Mouse (Mus musculus) heart, adult 2 months (tissue): ENCODE results near the gene Cldn5. TPM values are rescaled to one million over a fixed set of nuclear protein-coding genes. Genes with fewer than 3 reads are reported as not detected.

Source experiments
- DNase-seq, 2 experiments: peaks; one replicate each; pipeline ENCODE4 v3.0.0; 2021
- H3K27ac ChIP-seq: fragments of 200-600 bp; 2 replicates; pipeline ENCODE4 v1.8.1; 2022
- H3K27me3 ChIP-seq: fragments of 200-500 bp; 2 replicates; pipeline ENCODE4 v1.6.1; 2012; ENCODE audit warnings: mild to moderate bottlenecking, low read length, inconsistent platforms, mixed read lengths; ENCODE audit not compliant: control insufficient read depth, insufficient read depth
- H3K36me3 ChIP-seq: fragments of 200-500 bp; 2 replicates; pipeline ENCODE4 v1.6.1; 2012; ENCODE audit warnings: low read length, inconsistent platforms; ENCODE audit not compliant: control insufficient read depth, insufficient read depth
- H3K4me1 ChIP-seq: fragments of 200-500 bp; 2 replicates; pipeline ENCODE4 v1.6.1; 2011; ENCODE audit warnings: low read length; ENCODE audit not compliant: control insufficient read depth, insufficient read depth
- H3K4me3 ChIP-seq: fragments of 200-600 bp; 2 replicates; pipeline ENCODE4 v1.8.1; 2022
- H3K79me2 ChIP-seq: fragments of 200-500 bp; replicated peaks from 2 replicates; pipeline ENCODE4 v1.6.1; 2012; ENCODE audit warnings: mild to moderate bottlenecking, inconsistent platforms, low read length, moderate library complexity, mixed read lengths; ENCODE audit not compliant: control insufficient read depth, insufficient read depth
- H3K9ac ChIP-seq: fragments of 200-500 bp; 2 replicates; pipeline ENCODE4 v1.6.1; 2012; ENCODE audit warnings: low read depth, mild to moderate bottlenecking, control low read depth, inconsistent platforms, low read length, mixed read lengths
- CTCF ChIP-seq: fragments of 200-600 bp; IDR thresholded peaks from 2 replicates; pipeline ENCODE4 v1.8.1; 2022; ENCODE audit warnings: antibody characterized with exemption, mild to moderate bottlenecking, moderate library complexity
- EP300 ChIP-seq: fragments of 200-500 bp; IDR thresholded peaks from 2 replicates; pipeline ENCODE4 v1.6.1; 2011; ENCODE audit warnings: low read depth, low read length, control low read depth; ENCODE audit not compliant: insufficient read depth
- POLR2A ChIP-seq: fragments of 200-500 bp; IDR thresholded peaks from 2 replicates; pipeline ENCODE4 v1.6.1; 2011; ENCODE audit warnings: mild to moderate bottlenecking, low read depth, low read length, control low read depth; ENCODE audit not compliant: insufficient read depth
- WGBS: fragments of 180-500 bp; shearing (Covaris S2); methylation state at CpG from one replicate; pipeline ENCODE4 v1.1.7; 2018; 5-methylcytosine and 5-hydroxymethylcytosine counted together
- intact Hi-C: fragments of 180-260 bp; cut with DNase I; formaldehyde crosslinking; loops from one replicate; pipeline ENCODE4 v1.15.1; 2025
- polyA plus RNA-seq: library from polyadenylated mRNA; depleted of rRNA; stranded (reverse); fragments of >200 nt; gene quantifications from 2 replicates; pipeline ENCODE4 v1.2.3, GENCODE M21; 2012; rRNA removed
- total RNA-seq, 2 experiments: library from RNA; stranded (reverse); gene quantifications; 2 replicates each; pipeline ENCODE4 v1.2.3; 2021

Gene Cldn5
- total and polyA plus RNA-seq, 3 experiments = 14.7 to 27.6 (median 19.5) TPM

GRCm38 (mm10) chr16:18822925-18823324 is 46.3 kb downstream of the Cldn5 start:
- 77% methylated on average over 4 of the region's 4 CpGs for WGBS
- H3K27ac ChIP-seq = no peak overlapping the region
- H3K27me3 ChIP-seq = no peaks in the 10 kb centered on the region
- no peak overlapping the region for H3K9ac ChIP-seq
- DNase-seq = no peak
- no peak overlapping the region for H3K4me3 ChIP-seq
- intact Hi-C loops = no loop called here
- no peaks in the 10 kb centered on the region for H3K79me2 ChIP-seq
- TF ChIP-seq POLR2A (no peak), EP300 (no peak), CTCF (no peak)
- H3K36me3 ChIP-seq = peaks cover 4% of the 10 kb centered on the region
- H3K4me1 ChIP-seq = no peaks in the 10 kb centered on the region

Other genes starting within 250 kb of the Cldn5 start
- gene Tbx1, start 186.2 kb upstream of the Cldn5 start, total RNA-seq = 1 to 10 TPM in 1 of 2 experiments, under 1 TPM in 1; 0.68 to 1.1 TPM
- 0.91 and 1.3 TPM in 2 replicates for gene Tbx1, start 186.2 kb upstream of the Cldn5 start, polyA plus RNA-seq
- 1 to 10 TPM in 1 of 2 experiments, under 1 TPM in 1; 0.86 to 3.5 TPM for gene Gp1bb, start 154.4 kb upstream of the Cldn5 start, total RNA-seq
- 1.3 and 5.6 TPM in 2 replicates for gene Gp1bb, start 154.4 kb upstream of the Cldn5 start, polyA plus RNA-seq
- 1 to 10 TPM; 1.1 TPM for gene Gm49601, start 150.4 kb upstream of the Cldn5 start, total RNA-seq
- gene Gm49601, start 150.4 kb upstream of the Cldn5 start, polyA plus RNA-seq = 3.1 and 4.9 TPM in 2 replicates
- gene Sept5, start 146.9 kb upstream of the Cldn5 start, total RNA-seq = 1 to 10 TPM; 3.2 to 5.6 TPM
- 7.1 and 7.3 TPM in 2 replicates for gene Sept5, start 146.9 kb upstream of the Cldn5 start, polyA plus RNA-seq
- gene Ufd1, start 34.9 kb downstream of the Cldn5 start, total RNA-seq = 10 to 100 TPM; 45.4 to 48.5 TPM
- 30.3 and 42.6 TPM in 2 replicates for gene Ufd1, start 34.9 kb downstream of the Cldn5 start, polyA plus RNA-seq
- 1 to 10 TPM; 2.5 to 3.4 TPM for gene Cdc45, start 35.1 kb downstream of the Cldn5 start, total RNA-seq
- gene Cdc45, start 35.1 kb downstream of the Cldn5 start, polyA plus RNA-seq = 3.9 and 5.2 TPM in 2 replicates
- gene 2510002D24Rik, start 59.7 kb downstream of the Cldn5 start, total RNA-seq = 10 to 100 TPM; 23.3 to 25.5 TPM
- gene 2510002D24Rik, start 59.7 kb downstream of the Cldn5 start, polyA plus RNA-seq = 46.9 and 68.1 TPM in 2 replicates
- gene Gm28539, start 59.7 kb downstream of the Cldn5 start, total RNA-seq = 1 to 10 TPM in 1 of 2 experiments, not detected in 1; 1.3 TPM
- not detected in 2 replicates for gene Gm28539, start 59.7 kb downstream of the Cldn5 start, polyA plus RNA-seq
- 10 to 100 TPM; 48.3 to 57.2 TPM for gene Mrpl40, start 100.0 kb downstream of the Cldn5 start, total RNA-seq
- gene Mrpl40, start 100.0 kb downstream of the Cldn5 start, polyA plus RNA-seq = 13.2 and 19.1 TPM in 2 replicates
- 10 to 100 TPM; 19.0 to 20.9 TPM for gene Hira, start 100.2 kb downstream of the Cldn5 start, total RNA-seq
- gene Hira, start 100.2 kb downstream of the Cldn5 start, polyA plus RNA-seq = 23.1 and 24.4 TPM in 2 replicates